Mouse (Mus musculus) urinary bladder, adult 18-20 months (tissue): ENCODE results near the gene AI854703.

Experiments used
- DNase-seq, 2 experiments: peaks; one replicate each; pipeline ENCODE4 v3.0.0; 2022; ENCODE audit warnings: low spot score in 2 of 2, mixed read lengths in 2 of 2

The AI854703 gene

GRCm38 (mm10) chr6:48658721-48659120 lies 32.2 kb downstream of the AI854703 start:
- no peak for DNase-seq

- no peak for DNase-seq
These were observed 38.2 kb downstream of the AI854703 start for GRCm38 (mm10) chr6:48664750-48665149.

- DNase-seq, result no peak
These were observed 38.9 kb downstream of the AI854703 start for GRCm38 (mm10) chr6:48665471-48665870.

GRCm38 (mm10) chr6:48666159-48666586 lies 39.6 kb downstream of the AI854703 start:
- DNase-seq, result no peak

- DNase-seq, result no peak
These were observed 41.5 kb downstream of the AI854703 start for GRCm38 (mm10) chr6:48668022-48668421.

- no peak for DNase-seq
These were observed 42.9 kb downstream of the AI854703 start for GRCm38 (mm10) chr6:48669446-48669969.

GRCm38 (mm10) chr6:48674291-48675058 lies 47.9 kb downstream of the AI854703 start:
- no peak for DNase-seq

- peak in 1 of 2 experiments; percentile 13 for DNase-seq
These were observed 48.9 kb downstream of the AI854703 start for GRCm38 (mm10) chr6:48675400-48675930.

GRCm38 (mm10) chr6:48675931-48676859 lies 49.6 kb downstream of the AI854703 start, which contains the start of gene Gimap9:
Gimap9 (plus strand) TSS chr6:48676129.
- DNase-seq, result peak in 1 of 2 experiments; percentile 11

- no peak for DNase-seq
These were observed 50.4 kb downstream of the AI854703 start for GRCm38 (mm10) chr6:48676860-48677415.

GRCm38 (mm10) chr6:48677492-48678345 lies 51.2 kb downstream of the AI854703 start:
- no peak for DNase-seq

GRCm38 (mm10) chr6:48678391-48678790 lies 51.8 kb downstream of the AI854703 start:
- no peak for DNase-seq

GRCm38 (mm10) chr6:48679701-48680100 lies 53.1 kb downstream of the AI854703 start:
- no peak for DNase-seq

- DNase-seq, result no peak
These were observed 53.9 kb downstream of the AI854703 start for GRCm38 (mm10) chr6:48680421-48680820.

- DNase-seq, result no peak
These were observed 55.0 kb downstream of the AI854703 start for GRCm38 (mm10) chr6:48681472-48682090.

- no peak for DNase-seq
These were observed 55.7 kb downstream of the AI854703 start for GRCm38 (mm10) chr6:48682271-48682670.
